Mouse (Mus musculus) midbrain, postnatal 0 days (tissue): ENCODE measurements at regions not wholly inside any gene's neighbourhood (a gene's known extent, or its start where the extent isn't known, plus 50 kb on each side); places are given as distances from the start of the nearest gene placed in this dataset.
"Not testable (repeated sequence)": the region's sequence is repeated elsewhere in the genome, so short reads cannot be mapped to it uniquely, and the experiment has no call there.

Experiments used
- ATAC-seq: fragments of 200-750 bp; cut with Nextera tagmentation; 2 replicates; pipeline ENCODE4 v1.8.0; 2017; ENCODE audit warnings: moderate number of reproducible peaks, mild to moderate bottlenecking, moderate TSS enrichment, moderate library complexity; ENCODE audit not compliant: low FRiP score
- DNase-seq: peaks from one replicate; pipeline ENCODE4 v3.0.0-alpha.2; 2015; ENCODE audit warnings: low spot score
- H3K27ac ChIP-seq: fragments of 300-500 bp; sonication (generic); 2 replicates; pipeline ENCODE4 v1.5.1; 2014; ENCODE audit warnings: low read depth, mild to moderate bottlenecking, low read length, mixed read lengths
- H3K27me3 ChIP-seq: fragments of 300-500 bp; sonication (generic); 2 replicates; pipeline ENCODE4 v1.6.1; 2014; ENCODE audit warnings: low read length, control low read depth, mixed read lengths; ENCODE audit not compliant: insufficient read depth
- H3K36me3 ChIP-seq: fragments of 300-500 bp; sonication (generic); 2 replicates; pipeline ENCODE4 v1.6.1; 2014; ENCODE audit warnings: low read length, control low read depth, mixed read lengths; ENCODE audit not compliant: insufficient read depth
- H3K4me1 ChIP-seq: fragments of 300-500 bp; sonication (generic); 2 replicates; pipeline ENCODE4 v1.6.1; 2014; ENCODE audit warnings: mild to moderate bottlenecking, control low read depth, antibody characterized with exemption, low read length, mixed read lengths; ENCODE audit not compliant: insufficient read depth
- H3K4me2 ChIP-seq: fragments of 300-500 bp; sonication (generic); 2 replicates; pipeline ENCODE4 v1.6.1; 2014; ENCODE audit warnings: low read depth, mild to moderate bottlenecking, low read length, mixed read lengths; ENCODE audit not compliant: poor library complexity, severe bottlenecking
- H3K4me3 ChIP-seq: fragments of 300-500 bp; sonication (generic); 2 replicates; pipeline ENCODE4 v1.5.1; 2014; ENCODE audit warnings: low read depth, mild to moderate bottlenecking, low read length, moderate library complexity
- H3K9ac ChIP-seq: fragments of 300-500 bp; sonication (generic); replicated peaks from 2 replicates; pipeline ENCODE4 v1.6.1; 2014; ENCODE audit warnings: mild to moderate bottlenecking, low read length, moderate library complexity, mixed read lengths; ENCODE audit not compliant: poor library complexity, severe bottlenecking
- H3K9me3 ChIP-seq: fragments of 300-500 bp; sonication (generic); 2 replicates; pipeline ENCODE4 v1.6.1; 2016; ENCODE audit warnings: low read length, control low read depth
- CTCF ChIP-seq: IDR thresholded peaks from 2 replicates; pipeline ENCODE4 v1.5.1; 2016; ENCODE audit warnings: antibody characterized with exemption, mild to moderate bottlenecking
- WGBS: fragments of 180-500 bp; shearing (Covaris S2); extraction: QIAGEN DNeasy Blood & Tissue Kit; methylation state at CpG from one replicate; pipeline ENCODE4 v1.1.7; 2014; 5-methylcytosine and 5-hydroxymethylcytosine counted together

DNA sequence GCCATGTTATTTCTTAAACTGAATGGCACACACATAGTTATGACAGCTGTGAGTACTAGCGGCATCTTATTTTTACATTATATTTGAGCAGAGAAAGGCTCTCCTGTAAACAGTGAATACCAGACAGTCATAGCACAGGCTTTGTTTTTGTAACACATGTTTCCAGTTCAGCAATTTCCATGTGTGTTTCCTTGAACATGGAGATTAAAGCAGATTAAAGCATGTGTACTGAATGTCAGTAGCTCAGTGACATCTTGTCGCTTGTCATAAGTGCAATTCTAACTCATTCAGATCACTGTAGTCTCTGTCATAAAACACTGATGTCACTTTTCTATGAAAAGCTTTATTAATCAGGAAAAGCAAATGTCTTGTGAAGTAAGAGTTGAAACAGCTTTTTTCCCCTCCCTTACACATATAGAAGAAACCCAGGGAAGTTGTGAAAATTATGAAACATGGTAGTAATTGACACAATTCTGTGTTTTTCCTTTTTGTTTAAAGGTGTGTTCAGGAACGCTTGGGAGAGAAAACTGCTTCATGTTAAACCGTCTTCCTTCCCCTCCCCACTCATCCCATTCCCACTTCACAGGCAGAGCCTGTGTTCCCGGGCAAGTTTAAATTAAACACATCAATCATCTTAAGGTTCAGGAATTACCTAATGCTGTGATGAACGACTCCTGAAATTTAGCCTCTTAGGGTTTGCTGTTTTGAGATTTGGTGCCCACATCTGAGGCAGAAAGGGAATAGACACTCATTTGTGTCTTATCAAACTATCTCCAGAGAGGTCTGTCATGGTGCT is 449.9 kb upstream of the Pdcd1 start:
- Histone ChIP-seq H3K27ac (no peak overlapping the region), H3K4me3 (no peak overlapping the region), H3K36me3 (no peaks in the 10 kb centered on the region), H3K9me3 (no peaks in the 10 kb centered on the region), H3K4me2 (no peak overlapping the region), H3K27me3 (no peaks in the 10 kb centered on the region), H3K9ac (no peak overlapping the region), H3K4me1 (no peaks in the 10 kb centered on the region)
- TF ChIP-seq CTCF: no peak
- WGBS: 59% methylated on average over 6 of the region's 6 CpGs
- DNase-seq (peak; percentile 13), ATAC-seq (no peak)

DNA sequence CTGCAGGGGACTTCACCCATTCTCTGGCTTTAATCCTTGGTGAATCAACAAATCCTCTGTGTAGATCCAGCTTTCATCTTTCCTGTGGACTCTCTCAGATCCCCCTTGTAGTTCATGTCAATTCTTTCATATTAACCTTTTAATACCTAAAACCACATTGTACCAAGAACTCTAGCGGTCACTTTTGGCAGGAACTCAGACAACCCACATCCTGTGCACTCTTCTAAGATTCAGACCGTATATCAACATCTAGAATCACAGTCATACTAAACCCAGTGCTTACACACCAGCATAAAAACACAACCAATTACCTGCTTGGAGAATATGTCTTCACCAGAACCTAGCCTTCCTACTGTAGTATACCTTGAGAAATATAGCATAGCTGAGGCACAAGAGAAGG is 444.6 kb upstream of the Pdcd1 start:
- no peaks in the 10 kb centered on the region for H3K36me3 ChIP-seq
- DNase-seq (no peak), ATAC-seq (no peak)
- WGBS: 90% methylated on average over 2 of the region's 2 CpGs
- H3K4me3 ChIP-seq: no peak overlapping the region
- H3K4me1 ChIP-seq: no peaks in the 10 kb centered on the region
- TF ChIP-seq CTCF: no peak
- no peak overlapping the region for H3K4me2 ChIP-seq
- no peak overlapping the region for H3K9ac ChIP-seq
- H3K27ac ChIP-seq: no peak overlapping the region
- no peaks in the 10 kb centered on the region for H3K27me3 ChIP-seq
- no peaks in the 10 kb centered on the region for H3K9me3 ChIP-seq

DNA sequence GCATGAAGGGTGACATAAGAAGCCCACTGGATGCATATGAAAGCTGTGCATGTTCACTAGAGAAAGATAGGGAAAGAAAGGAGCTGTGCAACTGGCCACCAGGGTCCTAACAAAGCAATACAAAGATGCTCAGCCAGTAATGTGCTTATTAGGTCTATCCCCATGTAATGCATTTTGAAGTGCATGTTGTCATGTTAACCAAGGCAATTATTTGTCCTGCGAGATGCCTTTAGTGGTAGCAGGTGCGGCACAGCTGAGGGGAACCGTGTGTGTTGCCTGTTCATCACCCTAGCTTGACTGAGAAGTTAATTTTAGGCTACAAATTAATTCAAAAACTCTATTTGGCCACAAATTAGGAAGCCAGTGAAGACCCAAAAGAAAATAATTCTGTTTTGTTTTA is 444.0 kb upstream of the Pdcd1 start:
- H3K27ac ChIP-seq: no peak overlapping the region
- DNase-seq: no peak
- no peaks in the 10 kb centered on the region for H3K27me3 ChIP-seq
- H3K9ac ChIP-seq: no peak overlapping the region
- H3K4me2 ChIP-seq: no peak overlapping the region
- no peak for ATAC-seq
- H3K9me3 ChIP-seq: no peaks in the 10 kb centered on the region
- TF ChIP-seq CTCF: no peak
- H3K4me1 ChIP-seq: no peaks in the 10 kb centered on the region
- WGBS: 79% methylated on average over 3 of the region's 3 CpGs
- H3K4me3 ChIP-seq: no peak overlapping the region
- H3K36me3 ChIP-seq: no peaks in the 10 kb centered on the region

DNA sequence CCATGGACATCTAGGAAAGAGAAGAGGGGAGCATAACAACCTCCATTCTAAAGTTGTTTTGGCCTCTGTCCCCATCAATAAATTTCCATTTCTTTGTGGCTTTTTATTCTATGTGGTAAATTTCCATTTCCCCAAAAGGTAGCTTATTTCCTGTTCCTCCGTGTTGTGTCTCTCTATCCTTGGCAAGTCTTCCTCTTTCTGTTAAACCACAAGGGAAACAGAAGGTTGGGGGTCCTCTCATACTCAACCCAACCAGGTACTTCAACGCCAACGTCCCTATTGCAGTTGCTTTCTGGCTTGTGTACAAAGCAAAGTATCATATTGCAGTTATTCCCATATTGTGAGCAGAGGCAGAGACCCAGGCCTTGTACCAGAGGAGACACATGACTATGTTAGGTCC is 434.7 kb upstream of the Pdcd1 start:
- no peaks in the 10 kb centered on the region for H3K27me3 ChIP-seq
- TF ChIP-seq CTCF: no peak
- H3K9ac ChIP-seq: no peak overlapping the region
- ATAC-seq (no peak), DNase-seq (no peak)
- 88% methylated on average over 3 of the region's 3 CpGs for WGBS
- H3K4me2 ChIP-seq: no peak overlapping the region
- no peak overlapping the region for H3K4me3 ChIP-seq
- no peaks in the 10 kb centered on the region for H3K9me3 ChIP-seq
- no peaks in the 10 kb centered on the region for H3K4me1 ChIP-seq
- H3K36me3 ChIP-seq: no peaks in the 10 kb centered on the region
- no peak overlapping the region for H3K27ac ChIP-seq

DNA sequence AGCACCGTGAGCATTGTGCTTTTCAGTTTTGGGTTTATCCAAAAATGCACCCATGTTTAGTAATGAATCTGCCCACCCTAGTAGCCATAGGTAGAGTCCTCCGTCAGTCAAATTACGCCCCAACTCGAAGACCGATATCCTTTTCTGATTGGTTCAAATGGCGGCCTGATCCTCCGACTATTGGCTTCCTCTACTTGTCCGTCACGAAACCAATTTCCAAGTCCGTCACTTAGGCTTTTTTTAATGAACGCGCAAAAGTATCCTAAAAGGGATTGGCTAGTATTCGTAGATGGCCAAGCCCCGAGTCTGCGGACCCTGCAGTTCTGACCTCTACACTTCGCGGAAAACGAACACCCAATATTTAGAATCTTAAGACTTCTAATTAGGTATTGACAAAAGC is 417.5 kb upstream of the Pdcd1 start:
- not testable (repeated sequence) for H3K27me3 ChIP-seq, H3K9ac ChIP-seq, DNase-seq, H3K36me3 ChIP-seq, H3K4me2 ChIP-seq, H3K27ac ChIP-seq, H3K9me3 ChIP-seq, H3K4me3 ChIP-seq, H3K4me1 ChIP-seq
- 96% methylated on average over 18 of the region's 18 CpGs for WGBS
- peak; percentile 92 for ATAC-seq

DNA sequence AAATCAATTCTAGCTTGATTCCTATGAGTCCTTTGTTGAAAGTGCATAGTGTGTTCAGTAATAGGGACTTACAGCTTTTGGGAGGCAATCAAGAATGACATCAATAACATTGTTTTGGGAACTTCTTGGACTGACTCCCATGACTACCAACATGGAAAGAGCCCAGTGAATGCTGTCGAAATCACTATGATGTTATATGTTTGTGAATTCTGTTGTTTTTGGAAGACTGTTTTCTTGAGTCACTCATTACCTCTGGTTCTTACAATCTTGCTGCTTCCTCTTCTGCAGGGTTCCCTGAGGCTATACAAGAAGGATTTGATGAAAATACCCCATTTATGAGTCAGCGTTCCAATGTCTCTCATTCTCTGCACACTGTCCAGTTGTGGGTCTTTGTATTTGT is 371.4 kb upstream of the Pdcd1 start:
- no peaks in the 10 kb centered on the region for H3K27me3 ChIP-seq
- H3K9me3 ChIP-seq: no peaks in the 10 kb centered on the region
- H3K36me3 ChIP-seq: no peaks in the 10 kb centered on the region
- H3K4me2 ChIP-seq: no peak overlapping the region
- TF ChIP-seq CTCF: no peak
- WGBS: 95% methylated on average over 2 of the region's 2 CpGs
- no peak overlapping the region for H3K27ac ChIP-seq
- DNase-seq (no peak), ATAC-seq (no peak)
- H3K4me3 ChIP-seq: no peak overlapping the region
- H3K9ac ChIP-seq: no peak overlapping the region
- no peaks in the 10 kb centered on the region for H3K4me1 ChIP-seq
